Mouse (Mus musculus): ENCODE data around the gene Pgpep1.

DNA sequence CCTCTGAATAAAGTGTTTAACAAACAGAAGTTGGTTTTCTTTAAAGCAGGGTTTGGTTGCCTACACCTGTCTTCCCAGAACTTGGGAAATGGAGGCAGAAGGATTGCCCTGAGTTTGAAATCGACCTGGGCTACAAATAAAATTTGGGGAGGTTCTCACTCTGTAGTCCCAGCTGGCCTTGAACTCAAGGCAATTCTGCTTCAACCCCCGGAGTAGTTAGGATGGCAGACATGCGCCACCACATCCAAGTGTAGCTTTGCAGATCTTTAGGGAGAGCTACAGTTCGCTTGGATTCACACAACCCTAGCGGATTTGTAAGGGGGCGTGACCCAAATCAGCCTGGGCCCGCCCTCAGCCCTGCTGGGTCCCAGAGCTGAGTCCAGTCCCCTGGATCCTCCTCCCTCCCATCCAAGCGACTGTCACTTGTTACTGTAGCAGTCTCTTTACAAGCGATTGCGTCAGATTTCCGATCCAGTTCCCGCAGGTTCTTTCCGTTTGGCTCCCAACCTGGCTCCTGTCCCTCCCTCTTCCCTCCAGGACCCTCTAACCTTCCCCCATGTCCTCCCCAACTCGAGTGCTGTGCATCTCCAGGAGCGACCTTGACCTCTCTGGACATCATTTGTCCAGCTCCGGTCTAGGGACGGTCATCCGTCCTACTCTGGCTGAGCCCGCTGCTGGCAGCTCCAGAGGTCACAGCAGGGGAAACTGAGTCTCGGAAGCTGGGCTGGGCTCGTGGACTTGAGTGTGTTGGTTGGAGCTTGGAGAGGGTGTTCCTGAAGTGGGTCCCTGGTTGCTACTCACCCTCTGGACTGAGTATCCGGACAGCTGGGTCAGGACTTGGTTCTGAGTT, 29.4 kb downstream of the Pgpep1 start:
- TF ChIP-seq USF1 (IDR thresholded peaks at IDR 0.05; ENCODE audit: low read depth) = no peak
- TF ChIP-seq MAX (IDR thresholded peaks at IDR 0.05; ENCODE audit: low read depth) = no peak
- no peak for TF ChIP-seq SRF (IDR thresholded peaks at IDR 0.05; ENCODE audit: control insufficient read depth, insufficient read length, low read depth)
- TF ChIP-seq E2F4 (IDR thresholded peaks at IDR 0.05; ENCODE audit: insufficient read depth) = no peak
- peak; percentile 15 for TF ChIP-seq POLR2A (IDR thresholded peaks at IDR 0.05; ENCODE audit: insufficient read length, low read depth)
- no peak for TF ChIP-seq MYOG (IDR thresholded peaks at IDR 0.05; ENCODE audit: control insufficient read depth in 1 of 3, insufficient read depth in 1 of 3, insufficient read length in 2 of 3, low read depth in 2 of 3)
- TF ChIP-seq TCF12 (IDR thresholded peaks at IDR 0.05; ENCODE audit: insufficient read depth, poor library complexity, severe bottlenecking) = no peak
- no peak for TF ChIP-seq MYOD1 (IDR thresholded peaks at IDR 0.05; ENCODE audit: control insufficient read depth in 1 of 3, insufficient read length in 2 of 3, low read depth in 2 of 3)
- TF ChIP-seq CEBPB (IDR thresholded peaks at IDR 0.05; ENCODE audit: insufficient read depth, poor library complexity, severe bottlenecking) = peak; percentile 82; the same call in 1 of the 2 replicates
- no peak for TF ChIP-seq POLR2AphosphoS2 (IDR thresholded peaks at IDR 0.05; ENCODE audit: insufficient read length, low read depth)

Data from myocyte (in vitro differentiated cells).